Mouse (Mus musculus) thymus, postnatal 36 days (tissue): ENCODE data around the gene Erg.

ENCODE experiments used
- DNase-seq, 2 experiments: peaks; one replicate each; pipeline ENCODE4 v3.0.0; 2022; ENCODE audit warnings: mixed read lengths in 2 of 2

The Erg gene

GRCm38 (mm10) chr16:95384590-95385148 lies 201.7 kb downstream of the Erg start:
- DNase-seq = no peak

- no peak for DNase-seq
Measured at GRCm38 (mm10) chr16:95382251-95382650, 204.1 kb downstream of the Erg start.

GRCm38 (mm10) chr16:95376834-95377233 lies 209.6 kb downstream of the Erg start:
- no peak for DNase-seq

GRCm38 (mm10) chr16:95376364-95376763 lies 210.0 kb downstream of the Erg start:
- DNase-seq = no peak

GRCm38 (mm10) chr16:95374646-95375045 lies 211.7 kb downstream of the Erg start:
- DNase-seq = no peak

- no peak for DNase-seq
Measured at GRCm38 (mm10) chr16:95372960-95373359, 213.4 kb downstream of the Erg start.

GRCm38 (mm10) chr16:95371713-95372112 lies 214.7 kb downstream of the Erg start:
- DNase-seq = no peak

- no peak for DNase-seq
Measured at GRCm38 (mm10) chr16:95366989-95367765, 219.2 kb downstream of the Erg start.

GRCm38 (mm10) chr16:95365214-95365613 lies 221.2 kb downstream of the Erg start:
- DNase-seq = no peak

- no peak for DNase-seq
Measured at GRCm38 (mm10) chr16:95363632-95364465, 222.5 kb downstream of the Erg start.

- no peak for DNase-seq
Measured at GRCm38 (mm10) chr16:95361950-95362349, 224.4 kb downstream of the Erg start.

GRCm38 (mm10) chr16:95360940-95361489 lies 225.4 kb downstream of the Erg start:
- no peak for DNase-seq

GRCm38 (mm10) chr16:95360214-95360850 lies 226.1 kb downstream of the Erg start:
- DNase-seq = no peak

- no peak for DNase-seq
Measured at GRCm38 (mm10) chr16:95356962-95357955, 229.1 kb downstream of the Erg start.

- no peak for DNase-seq
Measured at GRCm38 (mm10) chr16:95353838-95354237, 232.6 kb downstream of the Erg start.

GRCm38 (mm10) chr16:95352266-95352665 lies 234.1 kb downstream of the Erg start:
- no peak for DNase-seq

- DNase-seq = peak; percentile 45 to 47
Measured at GRCm38 (mm10) chr16:95350499-95350898, 235.9 kb downstream of the Erg start.

GRCm38 (mm10) chr16:95349745-95350144 lies 236.6 kb downstream of the Erg start:
- no peak for DNase-seq

- DNase-seq = no peak
Measured at GRCm38 (mm10) chr16:95349344-95349743, 237.0 kb downstream of the Erg start.

GRCm38 (mm10) chr16:95348555-95348954 lies 237.8 kb downstream of the Erg start:
- no peak for DNase-seq

- DNase-seq = no peak
Measured at GRCm38 (mm10) chr16:95347202-95347601, 239.2 kb downstream of the Erg start.

GRCm38 (mm10) chr16:95345882-95346281 lies 240.5 kb downstream of the Erg start:
- peak; percentile 67 for DNase-seq
